Mouse (Mus musculus) left cerebral cortex, adult 2 months (tissue): Measurements from ENCODE around the gene Otof. TPM values are rescaled to one million over a fixed set of nuclear protein-coding genes. Genes with fewer than 3 reads are reported as not detected.

Experiments used
- DNase-seq, 2 experiments: peaks; one replicate each; pipeline ENCODE4 v3.0.0; 2021 to 2022; ENCODE audit warnings: low spot score in 2 of 2, mixed read lengths in 1 of 2; ENCODE audit errors: extremely low spot score in 1 of 2
- H3K27ac ChIP-seq: fragments of 200-600 bp; 2 replicates; pipeline ENCODE4 v1.8.1; 2022
- H3K4me3 ChIP-seq: fragments of 200-600 bp; 2 replicates; pipeline ENCODE4 v1.8.1; 2022
- CTCF ChIP-seq: fragments of 200-600 bp; IDR thresholded peaks from 2 replicates; pipeline ENCODE4 v1.8.1; 2022; ENCODE audit warnings: antibody characterized with exemption, mild to moderate bottlenecking, moderate library complexity
- intact Hi-C: fragments of 180-260 bp; cut with DNase I; formaldehyde crosslinking; loops from one replicate; pipeline ENCODE4 v1.15.1; 2025
- total RNA-seq, 2 experiments: library from RNA; stranded (reverse); gene quantifications; 2 replicates each; pipeline ENCODE4 v1.2.3; 2021

Otof gene
- total RNA-seq, 2 experiments from 2014 or later: 20.7 to 27.5 TPM

- intact Hi-C loops: loop anchor here (2.0 kb wide), 1 partner anchor 26 kb away; no protein-coding TSS in a partner anchor
- no peak for DNase-seq
- TF ChIP-seq CTCF: no peak
- H3K27ac ChIP-seq: no peak overlapping the region
- no peak overlapping the region for H3K4me3 ChIP-seq
Measured at GRCm38 (mm10) chr5:30416665-30417064, 45.1 kb downstream of the Otof start.

- no peak for TF ChIP-seq CTCF
- no peak overlapping the region for H3K4me3 ChIP-seq
- intact Hi-C loops: loop anchor here (2.0 kb wide), 1 partner anchor 25 kb away; no protein-coding TSS in a partner anchor
- H3K27ac ChIP-seq: no peak overlapping the region
- DNase-seq: no peak
Measured at GRCm38 (mm10) chr5:30415876-30416275, 45.9 kb downstream of the Otof start.

GRCm38 (mm10) chr5:30415381-30415780 is 46.4 kb downstream of the Otof start:
- Histone ChIP-seq H3K27ac (no peak overlapping the region), H3K4me3 (no peak overlapping the region)
- DNase-seq: no peak
- intact Hi-C loops: no loop called here
- no peak for TF ChIP-seq CTCF

GRCm38 (mm10) chr5:30411524-30411923 is 50.2 kb downstream of the Otof start:
- H3K4me3 ChIP-seq: no peak overlapping the region
- no peak for TF ChIP-seq CTCF
- no peak overlapping the region for H3K27ac ChIP-seq
- intact Hi-C loops: no loop called here
- DNase-seq: no peak

GRCm38 (mm10) chr5:30406876-30407275 is 54.9 kb downstream of the Otof start:
- TF ChIP-seq CTCF: no peak
- no peak overlapping the region for H3K4me3 ChIP-seq
- intact Hi-C loops: no loop called here
- DNase-seq: no peak
- no peak overlapping the region for H3K27ac ChIP-seq

GRCm38 (mm10) chr5:30401165-30401564 is 60.6 kb downstream of the Otof start:
- TF ChIP-seq CTCF: no peak
- Histone ChIP-seq H3K4me3 (no peak overlapping the region), H3K27ac (peak overlapping the region; percentile 36; the same call in 1 of the 2 replicates)
- intact Hi-C loops: no loop called here
- DNase-seq: no peak

- no peak for TF ChIP-seq CTCF
- Histone ChIP-seq H3K27ac (peak overlapping the region; percentile 36; the same call in 1 of the 2 replicates), H3K4me3 (no peak overlapping the region)
- DNase-seq: no peak
- intact Hi-C loops: no loop called here
Measured at GRCm38 (mm10) chr5:30400521-30400920, 61.2 kb downstream of the Otof start.

- Histone ChIP-seq H3K4me3 (no peak overlapping the region), H3K27ac (no peak overlapping the region)
- intact Hi-C loops: loop anchor here (2.0 to 10.0 kb wide), 3 partner anchors 25 to 243 kb away; no protein-coding TSS in a partner anchor
- DNase-seq: peak; percentile 56 to 76
- peak; percentile 90 for TF ChIP-seq CTCF
Measured at GRCm38 (mm10) chr5:30391473-30391872, 70.3 kb downstream of the Otof start.

GRCm38 (mm10) chr5:30389836-30390235 is 71.9 kb downstream of the Otof start:
- no peak for TF ChIP-seq CTCF
- DNase-seq: no peak
- Histone ChIP-seq H3K4me3 (no peak overlapping the region), H3K27ac (no peak overlapping the region)
- intact Hi-C loops: loop anchor here (2.0 to 10.0 kb wide), 3 partner anchors 27 to 245 kb away; no protein-coding TSS in a partner anchor

- DNase-seq: no peak
- no peak overlapping the region for H3K27ac ChIP-seq
- H3K4me3 ChIP-seq: no peak overlapping the region
- TF ChIP-seq CTCF: peak; percentile 34
- intact Hi-C loops: no loop called here
Measured at GRCm38 (mm10) chr5:30387726-30388125, 74.0 kb downstream of the Otof start.

- TF ChIP-seq CTCF: no peak
Measured at GRCm38 (mm10) chr5:30382876-30383275, 78.9 kb downstream of the Otof start.

GRCm38 (mm10) chr5:30369426-30369825 is 92.3 kb downstream of the Otof start:
- no peak for TF ChIP-seq CTCF

More at GRCm38 (mm10) chr5:30382876-30383275, 78.9 kb downstream of the Otof start:
- H3K4me3 ChIP-seq: no peak overlapping the region
- intact Hi-C loops: no loop called here
- no peak for DNase-seq
- no peak overlapping the region for H3K27ac ChIP-seq

GRCm38 (mm10) chr5:30367405-30367804 is 94.3 kb downstream of the Otof start:
- no peak overlapping the region for H3K4me3 ChIP-seq
- no peak for TF ChIP-seq CTCF
- no peak overlapping the region for H3K27ac ChIP-seq
- DNase-seq: no peak
- intact Hi-C loops: no loop called here

More at GRCm38 (mm10) chr5:30369426-30369825, 92.3 kb downstream of the Otof start:
- intact Hi-C loops: no loop called here
- DNase-seq: peak in 1 of 2 experiments; percentile 33
- Histone ChIP-seq H3K4me3 (no peak overlapping the region), H3K27ac (no peak overlapping the region)
